Mouse (Mus musculus) midbrain, embryonic 15.5 days (tissue): Measurements from ENCODE around the gene Tmem120a. TPM values are rescaled to one million over a fixed set of nuclear protein-coding genes. Genes with fewer than 3 reads are reported as not detected.

Experiments
- ATAC-seq: fragments of 200-750 bp; cut with Nextera tagmentation; replicated peaks from 2 replicates; pipeline ENCODE4 v1.8.0; 2017; ENCODE audit warnings: moderate TSS enrichment
- H3K27ac ChIP-seq: fragments of 300-500 bp; sonication (generic); 2 replicates; pipeline ENCODE4 v1.5.1; 2015; ENCODE audit warnings: mild to moderate bottlenecking, inconsistent platforms
- H3K27me3 ChIP-seq: fragments of 300-500 bp; sonication (generic); replicated peaks from 2 replicates; pipeline ENCODE4 v1.6.1; 2015; ENCODE audit warnings: inconsistent platforms
- H3K36me3 ChIP-seq: fragments of 300-500 bp; sonication (generic); replicated peaks from 2 replicates; pipeline ENCODE4 v1.6.1; 2015; ENCODE audit warnings: inconsistent platforms
- H3K4me1 ChIP-seq: fragments of 300-500 bp; sonication (generic); 2 replicates; pipeline ENCODE4 v1.6.1; 2015; ENCODE audit warnings: inconsistent platforms
- H3K4me2 ChIP-seq: fragments of 300-500 bp; sonication (generic); 2 replicates; pipeline ENCODE4 v1.6.1; 2015; ENCODE audit warnings: inconsistent platforms, mild to moderate bottlenecking, moderate library complexity
- H3K4me3 ChIP-seq: fragments of 300-500 bp; sonication (generic); 2 replicates; pipeline ENCODE4 v1.5.1; 2015; ENCODE audit warnings: mild to moderate bottlenecking, inconsistent platforms
- H3K9ac ChIP-seq: fragments of 300-500 bp; sonication (generic); 2 replicates; pipeline ENCODE4 v1.6.1; 2015; ENCODE audit warnings: mild to moderate bottlenecking, inconsistent platforms
- H3K9me3 ChIP-seq: fragments of 300-500 bp; sonication (generic); 2 replicates; pipeline ENCODE4 v1.6.1; 2016; ENCODE audit warnings: inconsistent platforms
- WGBS: fragments of 180-500 bp; shearing (Covaris S2); methylation state at CpG from one replicate; pipeline ENCODE4 v1.1.7; 2015; ENCODE audit warnings: mixed read lengths; 5-methylcytosine and 5-hydroxymethylcytosine counted together
- polyA plus RNA-seq: library from polyadenylated mRNA; unstranded; fragments of >200 nt; fragmentation: Nextera tagmentation; extraction: Ambion mirVana; gene quantifications from 2 replicates; pipeline ENCODE4 v1.2.1, GENCODE M21; 2015

Tmem120a gene
- 82.4 and 85.5 TPM in 2 replicates for polyA plus RNA-seq

DNA sequence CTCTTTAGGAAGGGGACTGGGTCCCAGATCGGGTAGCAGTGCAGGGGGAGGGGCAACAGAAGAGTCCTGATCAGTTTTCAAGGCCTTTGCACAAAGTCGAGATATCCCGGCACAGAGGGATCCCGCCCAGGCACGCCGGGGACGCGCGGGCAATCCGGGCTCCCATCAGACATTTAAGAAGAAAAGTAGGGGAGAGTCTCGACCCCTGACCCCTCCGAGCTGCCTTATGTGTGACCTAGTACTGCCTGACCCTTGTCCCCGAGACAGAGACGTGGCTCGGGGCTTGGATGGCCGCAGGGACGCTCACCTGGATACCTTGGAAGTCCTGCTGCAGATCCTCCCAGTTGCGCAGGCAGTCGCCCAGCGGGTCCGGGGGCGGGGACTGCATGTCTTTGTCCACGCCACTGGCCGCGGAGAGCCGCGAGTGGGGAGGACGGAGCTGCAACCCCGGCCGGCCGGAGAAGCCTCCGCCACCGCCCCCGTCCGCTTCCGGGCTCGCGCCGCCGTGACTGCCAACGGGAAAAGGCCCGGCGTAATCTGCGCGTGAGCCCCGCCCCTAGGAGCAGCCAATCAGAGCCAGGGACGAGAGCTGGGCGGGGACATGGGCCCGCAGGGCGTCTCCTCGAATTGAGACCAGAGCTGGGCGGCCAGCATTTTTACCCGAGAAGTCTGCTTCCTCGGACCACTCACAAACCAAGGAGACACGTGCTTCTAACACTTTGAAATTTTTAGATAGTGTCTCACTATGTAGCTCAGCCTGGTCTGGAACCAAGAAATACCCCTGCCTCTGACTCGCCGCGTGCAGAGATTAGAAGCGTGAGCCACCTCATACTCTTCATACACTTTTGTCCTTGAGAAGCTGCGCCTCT lies at the start of gene Tmem120a:
Gene Tmem120a (minus strand): TSS at position 708 of the 869 bp plus-strand sequence.
- Histone ChIP-seq H3K4me1 (peaks cover 19% of the 10 kb centered on the region), H3K9me3 (no peaks in the 10 kb centered on the region), H3K27me3 (no peaks in the 10 kb centered on the region), H3K36me3 (peaks cover 11% of the 10 kb centered on the region; the same call in 1 of the 2 replicates), H3K27ac (peak within 1 kb of the TSS; percentile 45), H3K9ac (peak within 1 kb of the TSS; percentile 92), H3K4me2 (peak within 1 kb of the TSS; percentile 98), H3K4me3 (peak within 1 kb of the TSS; percentile 82)
- WGBS: under 1% methylated on average over 59 of the region's 60 CpGs
- peak; percentile 95 for ATAC-seq

DNA sequence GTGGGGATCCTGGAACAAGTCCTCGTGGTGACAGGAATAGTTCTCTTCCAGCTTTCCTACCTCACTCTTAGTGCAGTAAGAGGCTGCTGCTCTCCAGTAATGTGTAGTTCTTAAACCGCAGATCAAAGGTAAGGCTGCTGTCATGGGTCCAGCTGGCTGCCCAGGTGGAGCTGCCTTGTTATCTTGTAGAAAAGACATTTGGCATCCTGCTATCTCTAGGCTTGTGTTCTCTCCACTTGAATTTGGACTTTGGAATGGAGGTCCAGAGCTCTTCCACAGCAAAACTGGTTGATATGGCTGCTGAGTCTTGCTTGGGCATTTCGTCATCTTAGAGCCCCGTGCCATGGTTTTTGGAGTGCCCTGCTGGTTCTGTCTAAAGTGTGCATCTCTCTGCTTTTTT lies 38.7 kb upstream of the Tmem120a start:
- no peak overlapping the region for H3K4me2 ChIP-seq
- no peak overlapping the region for H3K4me3 ChIP-seq
- peaks cover 39% of the 10 kb centered on the region for H3K36me3 ChIP-seq
- H3K9me3 ChIP-seq: no peaks in the 10 kb centered on the region
- H3K9ac ChIP-seq: no peak overlapping the region
- ATAC-seq: no peak
- H3K27ac ChIP-seq: no peak overlapping the region
- peaks cover 22% of the 10 kb centered on the region for H3K4me1 ChIP-seq
- no peaks in the 10 kb centered on the region for H3K27me3 ChIP-seq
- 97% methylated on average over 4 of the region's 4 CpGs for WGBS

DNA sequence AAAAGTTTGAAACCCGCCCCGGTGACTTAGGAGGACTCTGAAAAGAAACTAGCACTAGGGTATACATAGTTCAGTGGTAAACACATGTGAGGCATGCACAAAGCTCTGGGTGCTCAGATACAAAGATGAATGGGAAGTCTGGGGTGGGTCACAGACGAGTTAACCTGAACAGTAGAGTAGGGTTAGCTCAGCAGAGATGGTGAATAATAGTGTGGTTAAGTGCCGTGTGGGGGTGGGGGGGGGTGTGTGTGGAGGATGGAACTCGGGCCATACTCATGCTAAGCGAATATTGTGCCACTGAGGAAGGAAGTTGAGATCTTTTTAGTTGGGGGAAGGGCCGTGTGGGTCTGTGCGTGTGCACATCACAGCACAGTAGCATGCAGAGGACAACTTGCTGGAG lies 36.1 kb upstream of the Tmem120a start:
- Histone ChIP-seq H3K4me3 (no peak overlapping the region), H3K4me2 (no peak overlapping the region; the same call in 1 of the 2 replicates), H3K9ac (no peak overlapping the region), H3K9me3 (no peaks in the 10 kb centered on the region), H3K27ac (no peak overlapping the region), H3K36me3 (peaks cover 18% of the 10 kb centered on the region), H3K27me3 (no peaks in the 10 kb centered on the region), H3K4me1 (peaks cover 30% of the 10 kb centered on the region)
- 80% methylated on average over 8 of the region's 8 CpGs for WGBS
- no peak for ATAC-seq

DNA sequence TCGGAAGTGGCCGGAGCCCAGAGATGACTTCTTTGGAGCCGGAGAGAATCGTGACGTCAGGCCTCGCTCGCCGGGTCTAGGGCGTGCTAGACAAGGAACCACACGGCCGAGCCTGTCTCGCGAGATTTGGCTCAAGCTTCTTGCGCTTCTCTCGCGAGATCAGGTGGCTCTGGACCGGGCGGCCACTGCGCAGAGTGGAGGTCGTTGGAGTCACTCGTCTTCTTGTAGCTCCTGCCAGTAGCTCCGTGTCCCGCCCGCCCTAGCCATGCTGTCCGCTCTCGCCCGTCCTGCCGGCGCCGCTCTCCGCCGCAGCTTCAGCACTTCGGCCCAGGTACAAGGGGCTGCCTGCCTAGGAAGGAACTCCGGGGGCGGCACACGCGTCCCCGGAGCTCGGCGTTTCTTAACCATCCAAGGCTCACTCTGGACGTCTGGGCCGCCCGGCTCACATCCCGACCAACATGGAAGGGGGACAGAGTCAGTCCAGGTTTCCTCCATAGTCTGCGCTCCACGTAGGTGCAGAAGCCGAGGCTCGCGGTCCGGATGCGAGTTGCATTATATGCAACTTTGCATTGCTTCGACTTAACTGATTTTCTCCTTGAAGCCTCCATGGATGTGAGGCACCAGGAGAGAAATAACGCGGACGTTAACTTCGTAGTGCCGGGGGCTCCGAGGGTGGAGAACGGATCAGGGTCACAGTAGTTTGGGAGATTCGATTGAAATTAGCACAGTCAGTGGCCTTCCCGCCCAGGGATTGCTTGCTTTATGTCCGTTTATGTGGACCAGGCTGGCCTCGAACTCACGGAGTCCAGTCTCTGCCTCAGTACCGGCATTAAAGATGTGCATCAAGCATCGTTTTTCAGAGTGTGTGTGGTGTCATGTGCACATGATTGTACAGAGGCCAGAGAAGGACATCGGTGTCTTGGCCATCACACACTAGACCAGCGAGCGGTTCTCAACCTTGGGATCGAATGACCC lies 34.5 kb upstream of the Tmem120a start, which contains the start of gene Mdh2:
Gene Mdh2 (plus strand): TSS at position 10 of the 975 bp plus-strand sequence.
- Histone ChIP-seq H3K9me3 (no peaks in the 10 kb centered on the region), H3K27ac (peak within 1 kb of the TSS; percentile 93), H3K27me3 (no peaks in the 10 kb centered on the region), H3K4me3 (peak within 1 kb of the TSS; percentile 95), H3K36me3 (peaks cover 6% of the 10 kb centered on the region; the same call in 1 of the 2 replicates), H3K4me2 (peak within 1 kb of the TSS; percentile 86), H3K9ac (peak within 1 kb of the TSS; percentile 97), H3K4me1 (peaks cover 30% of the 10 kb centered on the region)
- ATAC-seq: peak; percentile 98
- WGBS: 2% methylated on average over 70 of the region's 70 CpGs

DNA sequence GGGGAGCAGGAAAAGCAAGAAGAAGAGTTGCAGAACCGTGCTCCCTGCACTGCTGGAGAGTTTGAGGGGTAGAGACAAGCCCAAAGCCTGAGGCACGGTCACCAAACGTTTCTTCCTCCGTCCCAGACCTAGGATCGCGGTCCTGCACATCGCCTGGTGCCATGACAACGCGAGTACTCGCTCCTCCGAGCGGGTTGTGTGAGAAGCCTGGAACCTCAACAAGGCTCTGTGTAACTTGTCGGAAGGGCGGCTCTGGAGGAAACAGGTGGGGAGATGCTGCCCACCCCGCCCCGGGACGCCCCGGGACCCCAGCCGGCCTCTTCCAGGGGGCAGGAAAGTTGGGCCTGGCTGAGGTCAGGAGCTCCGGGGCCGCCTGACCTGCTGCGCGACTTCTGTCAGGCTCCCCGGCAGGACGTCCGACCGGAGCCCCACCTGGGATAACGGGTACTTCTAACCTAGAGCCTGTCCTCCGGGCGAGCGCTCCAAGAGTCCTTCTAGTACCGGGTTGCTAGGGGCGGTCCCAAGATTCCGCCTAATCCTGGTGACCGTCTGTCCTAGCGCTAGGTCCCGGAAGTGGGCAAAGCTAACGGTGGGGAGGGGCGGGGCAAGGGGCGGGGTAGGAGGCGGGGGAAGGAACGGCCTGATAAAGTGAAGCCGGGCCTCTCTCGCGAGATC lies 33.7 kb upstream of the Tmem120a start, which contains the start of gene Styxl1:
Gene Styxl1 (minus strand): TSS at position 590 of the 675 bp plus-strand sequence.
- peaks cover 30% of the 10 kb centered on the region for H3K4me1 ChIP-seq
- peak within 1 kb of the TSS; percentile 95 for H3K4me3 ChIP-seq
- WGBS: under 1% methylated on average over 45 of the region's 45 CpGs
- H3K4me2 ChIP-seq: peak within 1 kb of the TSS; percentile 86
- peak within 1 kb of the TSS; percentile 93 for H3K27ac ChIP-seq
- no peaks in the 10 kb centered on the region for H3K36me3 ChIP-seq
- no peaks in the 10 kb centered on the region for H3K27me3 ChIP-seq
- no peaks in the 10 kb centered on the region for H3K9me3 ChIP-seq
- H3K9ac ChIP-seq: peak within 1 kb of the TSS; percentile 97
- peak; percentile 94 for ATAC-seq

DNA sequence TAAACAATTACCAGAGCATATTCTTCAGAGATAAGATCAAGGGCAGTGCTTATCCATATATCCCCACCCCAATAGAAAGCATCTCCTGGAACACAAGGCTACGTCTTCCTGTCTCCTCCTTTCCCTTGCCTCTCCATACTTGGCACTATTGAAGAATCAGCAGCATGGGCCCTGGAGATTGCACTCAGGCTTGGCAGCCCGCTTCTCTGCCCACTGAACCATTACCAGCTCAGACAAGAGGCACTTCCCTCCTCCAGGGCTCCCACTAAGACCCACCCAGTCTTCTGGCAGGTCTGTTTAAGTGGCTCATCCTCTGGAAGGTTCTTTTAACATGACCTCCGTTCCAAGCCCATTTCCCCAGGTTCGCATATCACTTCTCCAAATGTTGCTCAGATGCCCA lies 32.3 kb upstream of the Tmem120a start:
- Histone ChIP-seq H3K9me3 (no peaks in the 10 kb centered on the region), H3K4me1 (peaks cover 30% of the 10 kb centered on the region), H3K27ac (no peak overlapping the region), H3K4me3 (no peak overlapping the region), H3K27me3 (no peaks in the 10 kb centered on the region), H3K4me2 (no peak overlapping the region), H3K9ac (no peak overlapping the region), H3K36me3 (no peaks in the 10 kb centered on the region)
- no peak for ATAC-seq
- 67% methylated on average over 4 of the region's 4 CpGs for WGBS

DNA sequence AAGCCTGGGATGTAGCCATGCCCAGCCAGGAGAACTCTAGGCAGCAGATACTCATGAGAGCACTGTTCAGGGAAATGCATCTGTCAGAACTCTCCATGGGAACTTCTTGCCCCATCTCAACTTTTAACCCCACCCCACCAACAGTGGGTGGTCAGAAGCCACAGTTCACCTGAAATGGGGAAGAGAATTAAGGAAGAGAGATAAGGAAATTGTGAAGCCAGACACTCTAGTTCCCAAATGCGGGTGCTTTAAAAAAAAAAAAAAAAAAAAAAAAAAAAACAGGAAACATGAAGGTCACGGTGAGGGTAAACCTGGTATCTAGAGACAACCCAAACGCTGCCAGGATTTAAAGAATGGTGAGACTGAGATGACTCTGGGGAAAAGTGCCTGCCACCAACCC lies 28.3 kb upstream of the Tmem120a start:
- Histone ChIP-seq H3K9ac (no peak overlapping the region), H3K36me3 (no peaks in the 10 kb centered on the region), H3K9me3 (no peaks in the 10 kb centered on the region), H3K4me3 (no peak overlapping the region), H3K27me3 (no peaks in the 10 kb centered on the region), H3K4me2 (no peak overlapping the region), H3K4me1 (peaks cover 5% of the 10 kb centered on the region), H3K27ac (no peak overlapping the region)
- ATAC-seq: no peak
- WGBS: 77% methylated on average over 3 of the region's 3 CpGs

DNA sequence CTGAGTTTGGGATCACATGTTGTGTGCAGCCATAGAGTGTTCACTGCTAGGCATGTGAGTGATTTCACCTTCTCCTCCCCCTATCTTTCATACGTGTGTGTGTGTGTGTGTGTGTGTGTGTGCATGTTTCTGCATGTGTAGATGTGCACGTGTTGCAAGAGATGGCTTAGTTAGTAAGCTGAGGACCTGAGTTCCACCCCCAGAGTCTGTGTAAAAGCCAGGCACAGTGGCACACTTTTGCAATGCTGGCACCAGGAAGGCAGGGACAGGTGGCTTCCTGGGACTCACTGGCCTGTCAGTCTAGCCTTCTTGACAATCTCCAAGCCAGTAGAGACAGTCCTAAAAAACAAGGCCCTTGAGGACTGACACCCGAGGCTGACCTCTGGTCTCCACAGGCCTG lies 20.7 kb upstream of the Tmem120a start:
- no peak overlapping the region for H3K4me3 ChIP-seq
- no peaks in the 10 kb centered on the region for H3K27me3 ChIP-seq
- H3K36me3 ChIP-seq: no peaks in the 10 kb centered on the region
- no peak for ATAC-seq
- H3K9me3 ChIP-seq: no peaks in the 10 kb centered on the region
- 0 out of 2 replicates have a peak, but pooled peaks cover 2% of the 10 kb centered on the region for H3K4me1 ChIP-seq
- no peak overlapping the region for H3K9ac ChIP-seq
- no peak overlapping the region for H3K27ac ChIP-seq
- 65% methylated on average over 3 of the region's 3 CpGs for WGBS
- H3K4me2 ChIP-seq: no peak overlapping the region

DNA sequence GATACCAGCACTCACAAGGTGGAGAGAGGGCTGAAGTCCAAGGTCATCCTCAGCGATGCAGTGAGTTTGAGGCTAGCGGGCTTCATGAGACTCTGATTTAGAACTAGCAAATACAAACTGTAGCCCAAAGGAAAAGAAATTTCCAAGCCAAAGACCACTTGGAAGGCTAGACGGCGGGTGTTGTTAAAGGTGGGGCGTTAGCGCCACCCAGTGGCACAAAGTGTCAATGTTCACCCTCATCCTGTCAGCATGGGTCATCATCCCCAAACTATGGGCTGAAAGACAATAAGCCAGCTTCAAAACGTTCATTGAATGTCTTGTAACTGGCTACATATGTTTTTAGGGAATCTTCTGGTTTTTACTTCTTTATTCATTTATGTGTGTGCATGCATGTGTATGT lies 19.3 kb upstream of the Tmem120a start:
- H3K9me3 ChIP-seq: no peaks in the 10 kb centered on the region
- H3K4me3 ChIP-seq: no peak overlapping the region
- 0 out of 2 replicates have a peak, but pooled peaks cover 2% of the 10 kb centered on the region for H3K4me1 ChIP-seq
- H3K36me3 ChIP-seq: no peaks in the 10 kb centered on the region
- ATAC-seq: no peak
- no peak overlapping the region for H3K27ac ChIP-seq
- H3K4me2 ChIP-seq: no peak overlapping the region
- no peaks in the 10 kb centered on the region for H3K27me3 ChIP-seq
- 4% methylated on average over 7 of the region's 7 CpGs for WGBS
- no peak overlapping the region for H3K9ac ChIP-seq

DNA sequence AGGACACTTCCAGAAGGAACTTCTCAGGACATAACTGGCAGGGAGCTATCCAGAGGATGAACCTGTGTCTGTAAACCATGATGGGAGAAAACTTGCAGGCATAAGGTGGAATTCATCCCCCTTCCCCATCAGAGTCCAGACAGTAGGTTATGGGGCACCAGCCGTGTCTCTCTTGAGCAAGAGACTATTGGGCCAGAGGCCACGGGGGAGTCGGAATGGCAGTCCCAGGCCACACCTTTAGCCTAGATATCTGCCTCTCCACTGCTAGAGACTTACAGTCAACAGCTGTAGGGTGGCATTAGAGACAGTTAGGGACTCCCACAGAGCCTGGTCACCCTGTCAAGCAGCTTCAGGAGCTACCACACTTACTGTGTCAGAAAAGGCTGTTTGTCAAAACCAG lies 17.6 kb upstream of the Tmem120a start:
- Histone ChIP-seq H3K4me1 (0 out of 2 replicates have a peak, but pooled peaks cover 2% of the 10 kb centered on the region), H3K9ac (no peak overlapping the region), H3K27ac (no peak overlapping the region), H3K27me3 (no peaks in the 10 kb centered on the region), H3K4me3 (no peak overlapping the region), H3K36me3 (no peaks in the 10 kb centered on the region), H3K9me3 (no peaks in the 10 kb centered on the region), H3K4me2 (no peak overlapping the region)
- WGBS: 85% methylated on average over 3 of the region's 3 CpGs
- no peak for ATAC-seq

DNA sequence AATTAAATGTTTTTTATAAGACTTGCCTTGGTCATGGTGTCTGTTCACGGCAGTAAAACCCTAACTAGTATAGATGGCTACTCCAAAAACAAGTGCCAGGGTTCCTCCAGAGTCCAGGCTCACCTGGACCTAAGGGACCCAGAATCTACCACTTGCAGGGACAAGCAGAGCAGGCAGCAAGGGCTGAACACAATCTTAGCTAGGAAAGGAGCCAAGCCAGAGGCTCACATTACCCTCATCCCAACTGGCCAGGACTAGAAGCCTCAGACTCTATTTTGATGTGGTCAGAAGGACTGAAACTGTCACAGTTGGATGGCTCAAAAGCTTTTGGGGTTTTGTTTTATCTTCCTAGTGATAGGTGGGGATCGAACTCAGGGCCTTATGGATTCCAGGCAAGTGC lies 7.3 kb upstream of the Tmem120a start:
- ATAC-seq: no peak
- no peak overlapping the region for H3K4me3 ChIP-seq
- no peak overlapping the region for H3K27ac ChIP-seq
- H3K36me3 ChIP-seq: no peaks in the 10 kb centered on the region
- no peak overlapping the region for H3K9ac ChIP-seq
- H3K4me1 ChIP-seq: no peaks in the 10 kb centered on the region
- WGBS: 85% methylated on average over 2 of the region's 2 CpGs
- no peaks in the 10 kb centered on the region for H3K27me3 ChIP-seq
- no peak overlapping the region for H3K4me2 ChIP-seq
- no peaks in the 10 kb centered on the region for H3K9me3 ChIP-seq
